In the genomic region with DNA sequence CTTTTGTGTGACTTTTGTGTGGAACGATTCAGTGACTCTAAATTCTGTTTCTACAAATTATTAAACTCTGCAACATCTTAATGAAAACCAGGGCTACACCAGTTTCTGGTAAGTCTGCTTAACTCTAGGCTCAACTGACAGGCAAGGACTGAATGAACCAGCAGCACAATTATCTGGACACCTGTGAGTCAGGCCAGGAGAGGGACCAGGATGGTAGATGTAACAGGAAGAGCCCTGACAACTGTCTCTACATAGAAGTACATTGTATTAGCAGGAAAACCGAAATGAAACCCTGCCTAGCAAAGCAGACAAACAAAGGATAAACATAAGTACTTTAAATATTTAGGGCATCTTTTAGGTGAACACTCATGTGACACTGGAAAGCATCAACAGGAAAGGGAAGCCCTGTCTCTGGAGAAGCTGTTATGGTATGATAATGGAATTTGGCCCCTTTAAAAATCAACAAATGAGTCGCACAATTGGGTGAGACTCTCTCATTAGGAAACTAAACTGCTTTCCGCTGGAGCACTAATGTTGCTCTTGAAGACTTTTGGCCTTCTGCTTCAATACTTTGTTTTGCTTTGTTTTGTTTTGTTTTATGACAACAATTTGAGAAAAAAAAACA, we compare ENCODE assay signal across 8 mouse cellular contexts. TPM values are rescaled to one million over a fixed set of nuclear protein-coding genes. Genes with fewer than 3 reads are reported as not detected.
DNase-seq lines count a peak whose midpoint lies in the region; ATAC-seq lines count a peak whose summit lies in the region.

No protein-coding gene starts in this region.

- H3K9me3 ChIP-seq in erythroblast, embryonic 14.5 days (ENCODE audit: control insufficient read depth, low read length): no peaks in the 10 kb centered on the region
- no peaks in the 10 kb centered on the region for H3K9me3 ChIP-seq in embryonic facial prominence, embryonic 11.5 days (replicated peaks; ENCODE audit: control insufficient read depth, low read length)
- H3K9me3 ChIP-seq in midbrain, embryonic 13.5 days: no peaks in the 10 kb centered on the region

- H3K4me2 ChIP-seq in embryonic facial prominence, embryonic 11.5 days (ENCODE audit: low read depth, low read length): peak overlapping the region; percentile 63
- peak overlapping the region; percentile 96 for H3K4me2 ChIP-seq in midbrain, embryonic 13.5 days (replicated peaks)

- peak; percentile 27 for DNase-seq in embryonic facial prominence, embryonic 11.5 days (ENCODE audit: low spot score)
- peak; percentile 24 for DNase-seq in induced T-regulatory cell, adult 2 months (ENCODE audit: low read depth)
- DNase-seq in spleen, adult 18-20 months: no peak
- DNase-seq in left cerebral cortex, postnatal 25 days (ENCODE audit: low spot score in 2 of 2): no peak
- DNase-seq in gastrocnemius, postnatal 4 days (ENCODE audit: low spot score in 2 of 2): no peak

- 36% methylated on average over 4 of the region's 4 CpGs for WGBS in embryonic facial prominence, embryonic 11.5 days
- 39% methylated on average over 4 of the region's 4 CpGs for WGBS in midbrain, embryonic 13.5 days

- peaks cover 29% of the 10 kb centered on the region for H3K27me3 ChIP-seq in erythroblast, embryonic 14.5 days (ENCODE audit: control insufficient read depth)
- H3K27me3 ChIP-seq in embryonic facial prominence, embryonic 11.5 days (ENCODE audit: control insufficient read depth, insufficient read depth, low read length): no peaks in the 10 kb centered on the region
- no peaks in the 10 kb centered on the region for H3K27me3 ChIP-seq in midbrain, embryonic 13.5 days

- H3K9ac ChIP-seq in embryonic facial prominence, embryonic 11.5 days (replicated peaks; ENCODE audit: low read length): no peak overlapping the region; the same call in 1 of the 2 replicates
- H3K9ac ChIP-seq in midbrain, embryonic 13.5 days (replicated peaks): peak overlapping the region; percentile 48

- no peak overlapping the region for H3K27ac ChIP-seq in embryonic facial prominence, embryonic 11.5 days (replicated peaks; ENCODE audit: low read depth, low read length)
- H3K27ac ChIP-seq in midbrain, embryonic 13.5 days: no peak overlapping the region

- intact Hi-C loops in left cerebral cortex, postnatal 25 days (cut with DNase I): no loop called here

- H3K4me3 ChIP-seq in erythroblast, embryonic 14.5 days (replicated peaks): peak overlapping the region; percentile 88
- H3K4me3 ChIP-seq in embryonic facial prominence, embryonic 11.5 days (ENCODE audit: low read depth, low read length): peak overlapping the region; percentile 64
- H3K4me3 ChIP-seq in midbrain, embryonic 13.5 days (replicated peaks): peak overlapping the region; percentile 86

- peaks cover 75% of the 10 kb centered on the region for H3K4me1 ChIP-seq in erythroblast, embryonic 14.5 days (ENCODE audit: control insufficient read depth)
- H3K4me1 ChIP-seq in embryonic facial prominence, embryonic 11.5 days (ENCODE audit: control insufficient read depth, insufficient read depth, low read length): no peaks in the 10 kb centered on the region; the same call in 1 of the 2 replicates
- H3K4me1 ChIP-seq in midbrain, embryonic 13.5 days (replicated peaks): peaks cover 48% of the 10 kb centered on the region

- no peak for ATAC-seq in erythroblast, adult 5-6 weeks (replicated peaks; ENCODE audit: low FRiP score, poor library complexity, severe bottlenecking)
- ATAC-seq in embryonic facial prominence, embryonic 11.5 days (replicated peaks; ENCODE audit: insufficient number of reproducible peaks, low FRiP score, low TSS enrichment, low read depth): no peak
- no peak for ATAC-seq in midbrain, embryonic 13.5 days

- H3K36me3 ChIP-seq in erythroblast, embryonic 14.5 days (ENCODE audit: control insufficient read depth): peaks cover 26% of the 10 kb centered on the region
- H3K36me3 ChIP-seq in embryonic facial prominence, embryonic 11.5 days (replicated peaks; ENCODE audit: control insufficient read depth, insufficient read depth, low read depth, low read length): no peaks in the 10 kb centered on the region
- no peaks in the 10 kb centered on the region for H3K36me3 ChIP-seq in midbrain, embryonic 13.5 days

RNA-seq across cellular contexts. Expression of gene Arhgef12, which starts 3.3 kb away (rescaled TPM):
- polyA plus RNA-seq in erythroblast, embryonic 14.5 days (2012): 1.4 and 1.8 TPM in 2 replicates
- total RNA-seq in erythroblast, adult 5-6 weeks (2015; ENCODE audit: low replicate concordance): 165 and 220 TPM in 2 replicates
- total RNA-seq in erythroblast, adult 5-6 weeks (2017; ENCODE audit: low replicate concordance): 344 and 355 TPM in 2 replicates
- 8.2 and 10.5 TPM in 2 replicates for polyA plus RNA-seq in embryonic facial prominence, embryonic 11.5 days (2014; fragmentation: Nextera tagmentation; extraction: Ambion mirVana)
- polyA plus RNA-seq in midbrain, embryonic 13.5 days (2015; fragmentation: Nextera tagmentation; extraction: Ambion mirVana): 20.9 and 21.2 TPM in 2 replicates
- 100 to 1,000 TPM; 149 to 163 TPM for total RNA-seq in left cerebral cortex, postnatal 25 days (2021)
- total RNA-seq in gastrocnemius, postnatal 4 days (2021): 10 to 100 TPM; 55.7 to 56.3 TPM

RNA-seq across cellular contexts. Expression of gene Tmem136, which starts 12.6 kb away (rescaled TPM):
- polyA plus RNA-seq in erythroblast, embryonic 14.5 days (2012): not detected in 2 replicates
- total RNA-seq in erythroblast, adult 5-6 weeks (2015; ENCODE audit: low replicate concordance): 0.38 and 5.6 TPM in 2 replicates
- 1.9 and 3.1 TPM in 2 replicates for total RNA-seq in erythroblast, adult 5-6 weeks (2017; ENCODE audit: low replicate concordance)
- polyA plus RNA-seq in embryonic facial prominence, embryonic 11.5 days (2014; fragmentation: Nextera tagmentation; extraction: Ambion mirVana): 13.6 and 13.9 TPM in 2 replicates
- 10.5 and 11.1 TPM in 2 replicates for polyA plus RNA-seq in midbrain, embryonic 13.5 days (2015; fragmentation: Nextera tagmentation; extraction: Ambion mirVana)
- total RNA-seq in left cerebral cortex, postnatal 25 days (2021): 10 to 100 TPM; 17.0 to 19.0 TPM
- total RNA-seq in gastrocnemius, postnatal 4 days (2021): 1 to 10 TPM; 1.8 to 1.9 TPM

Comparison
In these comparisons a context has a peak if more than half of its experiments do, and no peak if none do; other contexts are left out.
1. DNase-seq: peak in embryonic facial prominence, embryonic 11.5 days (single experiment) and induced T-regulatory cell, adult 2 months (single experiment); none in spleen, adult 18-20 months (0 of 2), left cerebral cortex, postnatal 25 days (0 of 2) and gastrocnemius, postnatal 4 days (0 of 2).
2. Peak in every context shown above with its lines, with median percentiles within 50 percentile points of each other: H3K4me3 ChIP-seq.